Mouse (Mus musculus) brain, embryonic 14.5 days (tissue): ENCODE measurements at regions not wholly inside any gene's neighbourhood (a gene's known extent, or its start where the extent isn't known, plus 50 kb on each side); places are given as distances from the start of the nearest gene placed in this dataset.

ENCODE experiments used
- DNase-seq: peaks from one replicate; pipeline ENCODE4 v3.0.0-alpha.2; 2011; ENCODE audit warnings: low read depth
- CTCF ChIP-seq: fragments of 200-500 bp; IDR thresholded peaks from 2 replicates; pipeline ENCODE4 v1.5.1; 2012; ENCODE audit warnings: inconsistent platforms, mild to moderate bottlenecking, moderate library complexity, borderline replicate concordance; ENCODE audit not compliant: insufficient read depth, insufficient read length; ENCODE audit errors: extremely low read depth
- POLR2A ChIP-seq: fragments of 200-500 bp; IDR thresholded peaks from 2 replicates; pipeline ENCODE4 v1.6.1; 2012; ENCODE audit warnings: mild to moderate bottlenecking, inconsistent platforms, borderline replicate concordance; ENCODE audit not compliant: poor library complexity, insufficient read depth, insufficient read length, severe bottlenecking; ENCODE audit errors: extremely low read depth

- no peak for TF ChIP-seq POLR2A
- no peak for TF ChIP-seq CTCF
Measured at GRCm38 (mm10) chr10:91959734-91960492, 762.3 kb downstream of the Nedd1 start.

GRCm38 (mm10) chr10:91953078-91953477, 769.1 kb downstream of the Nedd1 start:
- TF ChIP-seq CTCF (no peak), POLR2A (no peak)
- no peak for DNase-seq

More at GRCm38 (mm10) chr10:91959734-91960492, 762.3 kb downstream of the Nedd1 start:
- DNase-seq, result peak; percentile 21

DNA sequence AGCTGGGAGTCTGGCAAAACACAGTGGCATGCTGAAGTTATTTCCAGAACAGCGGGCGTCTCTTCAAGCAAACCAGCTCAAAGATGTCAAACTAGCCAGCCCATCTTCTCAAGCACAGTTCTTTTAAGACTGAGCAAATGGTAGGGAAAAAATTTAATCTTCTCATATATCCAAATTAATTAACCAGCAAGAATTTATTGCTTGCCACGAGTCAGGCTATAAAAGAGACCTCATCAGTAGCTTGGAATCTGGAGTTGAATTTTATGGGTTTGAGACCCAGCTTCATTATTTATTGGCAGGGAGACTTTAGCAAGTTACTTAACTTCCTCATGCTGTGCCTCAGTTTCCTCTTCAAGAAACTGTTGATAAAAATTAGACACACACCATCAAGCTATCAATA, 742.5 kb upstream of the Tmpo start:
- TF ChIP-seq POLR2A (no peak), CTCF (no peak)
- DNase-seq, result no peak

- DNase-seq, result no peak
- TF ChIP-seq POLR2A (no peak), CTCF (no peak)
Measured at GRCm38 (mm10) chr10:91889864-91890263, 708.7 kb upstream of the Tmpo start.

- no peak for TF ChIP-seq POLR2A
- no peak for TF ChIP-seq CTCF
- peak; percentile 93 for DNase-seq
Measured at GRCm38 (mm10) chr10:91888537-91888936, 707.4 kb upstream of the Tmpo start.

DNA sequence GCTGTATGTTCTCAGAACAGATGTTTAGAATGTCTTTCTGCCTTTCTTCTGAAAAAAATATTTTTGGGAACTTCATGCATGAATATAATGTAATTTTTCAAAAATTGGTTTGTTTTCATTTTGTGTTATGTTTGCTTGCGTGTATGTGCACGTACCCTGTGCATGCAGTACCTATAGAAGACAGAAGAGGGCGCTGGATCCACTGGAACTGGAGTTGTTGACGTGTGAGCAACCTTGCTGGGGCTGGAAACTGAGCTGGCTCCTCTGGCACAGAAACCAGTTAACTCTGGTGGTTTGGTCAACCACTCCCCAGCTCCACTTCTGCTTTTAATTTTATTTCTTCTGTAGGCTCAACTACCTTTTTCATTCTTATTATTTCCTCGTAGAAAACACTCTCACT, 702.0 kb upstream of the Tmpo start:
- peak; percentile 28 for DNase-seq
- TF ChIP-seq POLR2A (no peak), CTCF (peak; percentile 57; the same call in 1 of the 2 replicates)

- no peak for DNase-seq
- TF ChIP-seq POLR2A (no peak), CTCF (no peak)
Measured at GRCm38 (mm10) chr10:91882481-91882880, 701.4 kb upstream of the Tmpo start.

DNA sequence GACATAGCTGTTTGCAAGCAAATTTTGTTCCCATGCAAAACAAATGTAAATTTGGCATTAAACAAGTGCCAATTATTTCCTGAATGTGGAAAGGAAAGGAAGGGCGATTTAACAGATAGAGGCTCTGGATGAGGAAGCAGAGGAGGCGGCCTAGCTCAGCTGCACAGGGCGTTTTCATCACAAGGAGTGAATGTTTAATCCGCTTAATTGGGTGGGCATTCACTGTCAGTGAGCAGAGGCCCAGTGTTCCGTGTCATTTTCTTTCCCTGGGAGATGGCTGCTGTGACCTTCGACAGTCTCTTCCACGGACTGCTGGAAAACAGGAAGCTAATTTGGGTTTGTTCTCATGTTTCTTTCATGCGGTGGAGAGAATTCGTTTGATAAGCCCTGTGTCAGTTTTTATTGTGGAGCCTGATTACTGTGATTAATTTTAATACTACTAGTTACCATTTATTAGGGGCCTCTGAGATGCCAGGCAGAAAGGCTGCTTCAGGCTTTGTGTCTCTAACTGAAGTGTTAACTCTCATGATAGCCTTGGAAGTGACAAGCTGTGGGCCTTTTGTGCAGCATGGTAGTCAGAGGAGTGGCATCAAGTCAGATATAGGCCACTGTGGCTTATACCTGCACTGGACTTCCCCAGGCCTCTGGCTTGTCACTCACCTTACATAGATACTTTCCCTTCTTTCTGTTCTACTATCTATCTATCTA, 700.6 kb upstream of the Tmpo start:
- TF ChIP-seq CTCF, result no peak
- TF ChIP-seq POLR2A, result no peak
- DNase-seq, result peak; percentile 93

- DNase-seq, result no peak
- no peak for TF ChIP-seq CTCF
- no peak for TF ChIP-seq POLR2A
Measured at GRCm38 (mm10) chr10:91875450-91875849, 694.3 kb upstream of the Tmpo start.

DNA sequence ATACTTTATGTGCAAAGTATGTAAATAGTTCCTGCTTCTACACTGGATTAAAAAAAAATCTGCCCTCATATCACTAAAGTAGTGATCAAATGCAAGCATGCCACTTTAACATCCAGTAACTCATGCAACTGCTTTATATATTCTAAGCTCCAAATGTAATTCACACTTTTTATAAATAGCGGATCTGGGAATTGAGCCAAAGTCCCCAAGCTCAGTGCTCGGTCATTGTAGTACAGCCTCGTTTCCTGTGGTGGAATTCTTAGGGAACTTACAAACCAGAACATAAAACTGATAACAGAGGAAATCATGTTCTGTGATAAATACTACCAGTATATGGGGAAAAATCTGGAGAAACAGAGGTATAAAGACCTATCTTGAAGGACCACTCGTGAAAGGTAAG, 690.1 kb upstream of the Tmpo start:
- peak; percentile 77 for DNase-seq
- TF ChIP-seq POLR2A (no peak), CTCF (no peak)

DNA sequence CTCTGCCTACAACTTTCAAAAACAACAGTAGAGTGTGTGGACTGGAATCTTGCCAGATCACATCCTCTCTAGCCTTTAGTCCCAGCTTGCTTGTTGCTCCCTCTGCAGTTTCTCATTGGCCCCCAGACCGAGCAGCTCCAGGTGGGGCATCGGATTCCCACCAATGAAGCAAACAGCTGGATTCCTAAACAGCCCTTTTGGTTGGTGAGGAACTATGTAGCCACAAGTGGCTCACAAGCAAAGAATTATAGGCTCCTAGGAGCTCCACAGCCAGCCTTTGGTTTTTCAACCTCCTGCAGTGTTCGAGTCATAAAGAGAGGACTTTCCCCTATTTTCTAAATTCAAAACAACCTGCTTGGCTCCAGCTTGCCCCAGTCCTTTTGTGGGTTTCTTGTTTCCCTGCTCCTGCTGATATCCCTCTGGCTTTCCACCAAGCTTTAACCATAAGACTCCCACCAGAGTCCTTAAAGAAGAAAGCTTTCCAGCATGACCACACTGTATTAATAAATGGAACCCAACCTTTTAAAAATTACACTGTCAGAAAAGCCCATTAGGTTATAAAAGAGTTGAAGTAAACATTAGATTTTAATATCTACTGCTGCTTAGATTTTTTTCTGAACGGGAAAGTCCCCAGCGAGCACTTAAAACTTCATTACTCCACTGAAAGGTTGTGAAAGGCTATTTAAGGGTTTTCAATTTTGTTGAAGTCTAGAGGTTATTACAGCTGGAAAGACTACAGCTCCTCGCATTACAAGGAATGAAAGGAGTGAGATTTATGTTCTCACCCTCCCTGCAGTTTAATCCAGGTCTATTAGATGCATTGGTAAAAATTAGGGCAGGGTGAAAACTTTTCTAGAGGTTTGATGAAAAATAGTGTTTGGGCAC, 677.8 kb upstream of the Tmpo start:
- no peak for TF ChIP-seq POLR2A
- TF ChIP-seq CTCF, result no peak
- DNase-seq, result peak; percentile 65

- DNase-seq, result peak; percentile 54
Measured at GRCm38 (mm10) chr10:91827074-91827473, 646.0 kb upstream of the Tmpo start.

More at GRCm38 (mm10) chr10:91827074-91827473, 646.0 kb upstream of the Tmpo start:
- TF ChIP-seq POLR2A (no peak), CTCF (no peak)
